Mouse (Mus musculus): Measurements from ENCODE around the gene Gm11983. TPM values are rescaled to one million over a fixed set of nuclear protein-coding genes. Genes with fewer than 3 reads are reported as not detected.

Gene Gm11983
- not detected in 2 replicates for polyA plus RNA-seq (2021; fragmentation: Nextera tagmentation)
- long read RNA-seq, experiment 1 = 0 reads
- long read RNA-seq, experiment 2 = 0 reads

DNA sequence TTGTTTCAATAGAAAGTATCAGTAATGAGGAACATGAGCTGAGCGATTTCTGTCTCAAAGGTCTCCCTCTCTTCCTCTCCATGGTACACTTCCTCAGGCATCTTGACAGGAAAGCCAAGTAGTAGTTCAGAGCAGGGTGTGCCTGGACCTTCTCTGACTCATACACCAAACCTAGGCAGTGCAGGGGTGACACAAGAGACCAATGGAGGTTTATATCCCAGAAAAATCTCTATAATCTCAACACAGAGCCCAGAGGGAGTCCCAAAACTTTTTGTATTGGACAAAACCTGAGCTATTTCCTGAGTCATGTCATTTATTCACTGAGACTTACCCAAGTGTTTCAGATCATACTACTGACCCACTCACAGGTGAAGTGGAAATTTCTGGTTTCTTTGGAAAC lies at the start of gene Gm11983:
Gene Gm11983 (minus strand): TSS at position 101 of the 400 bp plus-strand sequence.

Other genes with a start within 250 kb of the Gm11983 start
- gene Nacad, start 231.6 kb downstream of the Gm11983 start, polyA plus RNA-seq (2021; fragmentation: Nextera tagmentation) = 14.9 and 17.8 TPM in 2 replicates
- 16.7 and 25.2 TPM in 2 replicates for gene Tbrg4, start 211.6 kb downstream of the Gm11983 start, polyA plus RNA-seq (2021; fragmentation: Nextera tagmentation)
- gene Wap, start 199.0 kb downstream of the Gm11983 start, polyA plus RNA-seq (2021; fragmentation: Nextera tagmentation) = not detected in 2 replicates
- gene Ramp3, start 179.1 kb downstream of the Gm11983 start, polyA plus RNA-seq (2021; fragmentation: Nextera tagmentation) = 27.5 and 29.0 TPM in 2 replicates
- gene Adcy1, start 225.8 kb upstream of the Gm11983 start, polyA plus RNA-seq (2021; fragmentation: Nextera tagmentation) = 17.3 and 22.4 TPM in 2 replicates

Measured in left cerebral cortex, adult 6 months (tissue).